Mouse (Mus musculus): ENCODE measurements at regions not wholly inside any gene's neighbourhood (a gene's known extent, or its start where the extent isn't known, plus 50 kb on each side); places are given as distances from the start of the nearest gene placed in this dataset.
A peak's percentile ranks its signal among the peaks of the same experiment; 100 is the strongest.

- ATAC-seq (ENCODE audit: low FRiP score, low read depth) (0 out of 2 replicates have a peak, but pooled peaks have one; percentile 21), DNase-seq (ENCODE audit: low spot score) (no peak)
- Histone ChIP-seq H3K36me3 (ENCODE audit: control insufficient read depth, insufficient read depth, low read length) (no peaks in the 10 kb centered on the region), H3K4me2 (replicated peaks; ENCODE audit: low read depth, low read length, severe bottlenecking) (no peak overlapping the region), H3K4me1 (ENCODE audit: control insufficient read depth, insufficient read depth, low read length) (peaks cover 20% of the 10 kb centered on the region), H3K27me3 (ENCODE audit: control insufficient read depth, insufficient read depth, low read length) (no peaks in the 10 kb centered on the region), H3K27ac (replicated peaks; ENCODE audit: low read depth, low read length) (no peak overlapping the region), H3K9ac (ENCODE audit: low read depth, low read length, severe bottlenecking) (no peak overlapping the region), H3K4me3 (replicated peaks; ENCODE audit: low read length) (no peak overlapping the region), H3K9me3 (ENCODE audit: control insufficient read depth, low read length) (no peaks in the 10 kb centered on the region)
- WGBS, result 88% methylated on average over 11 of the region's 11 CpGs
- no peak for TF ChIP-seq POLR2A (IDR thresholded peaks at IDR 0.05; ENCODE audit: borderline replicate concordance, extremely low read depth, insufficient read depth, insufficient read length)
These were observed 50.8 kb upstream of the Stx16 start for GRCm38 (mm10) chr2:174025181-174025870.

Data from limb, embryonic 14.5 days (tissue).